Mouse (Mus musculus): ENCODE results near the gene Srek1. TPM values are rescaled to one million over a fixed set of nuclear protein-coding genes. Genes with fewer than 3 reads are reported as not detected.

The Srek1 gene
- polyA plus RNA-seq, 1 experiment, result 6.2 TPM

DNA sequence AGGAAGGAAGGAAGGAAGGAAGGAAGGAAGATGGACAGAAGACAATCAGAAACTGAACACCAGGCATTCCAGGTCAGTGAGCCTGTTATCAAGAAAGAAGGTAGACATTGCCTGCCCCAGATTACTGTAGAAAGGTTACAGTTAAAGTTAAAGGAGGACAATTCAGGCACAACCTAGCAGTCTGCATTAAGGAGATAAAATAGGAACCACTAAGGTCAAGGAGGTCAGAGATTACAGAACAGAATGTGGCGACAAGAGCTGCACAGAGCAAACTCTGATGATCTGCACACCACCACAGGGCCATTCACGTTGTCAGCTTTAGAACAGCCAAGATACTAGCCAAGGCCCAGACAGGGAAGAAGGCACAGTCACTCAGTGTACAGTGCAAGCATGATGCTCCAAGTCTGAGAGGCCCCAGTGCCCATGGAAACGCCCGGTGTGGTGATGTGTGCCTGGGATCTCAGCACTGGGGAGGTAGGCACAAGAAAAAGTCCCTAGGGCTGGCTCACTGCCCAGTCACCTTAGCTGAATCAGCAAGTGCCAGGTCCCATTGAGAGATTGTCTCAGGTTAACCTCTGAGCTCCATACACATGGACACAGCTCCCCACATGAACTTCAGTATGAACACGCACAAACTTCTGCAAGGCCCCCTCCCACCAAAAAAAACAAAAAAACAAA lies 38.9 kb downstream of the Srek1 start:
- WGBS, result 84% methylated on average over 5 of the region's 5 CpGs
- DNase-seq (ENCODE audit: low read depth, low spot score), result no peak

DNA sequence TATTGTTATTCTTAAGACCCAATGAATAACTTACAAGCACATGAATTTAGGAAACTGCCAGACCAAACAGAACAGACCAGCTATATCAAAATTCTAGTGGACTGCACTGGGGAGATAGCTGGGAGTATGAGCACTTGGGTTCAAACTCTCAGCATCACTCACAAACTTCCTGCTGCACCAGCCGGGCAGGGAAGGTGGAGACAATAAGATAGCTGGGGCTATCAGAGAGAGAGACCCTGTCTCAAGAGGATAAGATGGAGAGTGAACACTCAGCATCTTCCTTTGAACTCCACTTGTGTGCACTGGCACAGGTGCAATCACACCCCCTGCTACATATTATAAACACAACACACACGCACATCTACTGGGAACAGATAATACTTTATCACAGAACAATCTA lies 47.5 kb downstream of the Srek1 start:
- WGBS, result 80% methylated on average over 2 of the region's 2 CpGs
- no peak for DNase-seq (ENCODE audit: low read depth, low spot score)

DNA sequence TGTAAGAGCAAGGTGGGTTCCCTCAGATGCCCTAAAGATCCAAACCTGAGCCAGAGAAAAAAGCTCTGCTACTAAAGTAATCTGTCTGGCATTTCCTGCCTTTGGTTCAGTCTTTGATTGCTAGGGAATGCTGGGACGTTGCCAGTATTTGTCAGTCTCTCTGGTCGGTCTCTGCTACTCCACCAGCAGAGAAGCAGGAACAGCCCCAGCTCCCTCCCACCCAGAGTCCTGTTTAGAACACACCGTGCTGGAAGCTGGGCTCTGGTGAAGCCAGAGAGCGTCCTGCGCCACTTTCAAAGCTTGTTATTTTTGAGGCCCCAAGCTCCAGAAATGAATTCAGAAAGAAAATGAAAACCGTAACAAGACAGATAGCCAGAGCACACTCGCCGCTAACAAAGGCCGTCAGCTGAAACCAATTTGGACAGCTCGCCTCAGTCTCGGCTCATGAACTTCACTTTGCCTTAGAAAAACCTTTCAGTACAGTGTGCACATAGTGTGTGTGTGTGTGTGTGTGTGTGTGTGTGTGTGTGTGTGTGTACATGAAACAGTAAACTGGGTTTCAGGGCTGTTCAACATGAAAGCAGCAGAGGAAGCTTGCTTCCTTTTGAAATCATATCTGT lies 62.9 kb downstream of the Srek1 start:
- DNase-seq (ENCODE audit: low read depth, low spot score), result no peak
- WGBS, result 64% methylated on average over 11 of the region's 11 CpGs

DNA sequence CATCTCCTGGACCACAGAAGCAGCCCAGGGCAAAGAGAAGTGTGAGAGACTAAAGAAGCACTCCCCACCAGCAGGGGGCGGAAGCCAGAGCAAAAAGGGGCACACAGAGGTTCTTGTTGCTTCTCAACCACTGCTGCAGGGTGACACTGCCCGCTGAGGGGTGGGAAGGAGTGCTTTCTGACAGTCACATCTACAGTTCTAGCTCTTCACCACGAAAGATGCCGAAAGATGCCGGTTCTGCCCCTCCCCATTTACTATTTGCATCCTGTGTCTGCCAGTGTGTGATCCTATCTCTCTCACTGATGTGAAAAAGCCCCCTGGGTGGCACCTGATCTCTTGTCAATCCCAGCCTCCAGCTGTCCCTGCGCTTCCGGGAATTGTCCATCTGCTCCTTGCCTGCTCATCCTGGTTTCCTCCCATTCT lies 64.0 kb downstream of the Srek1 start:
- no peak for DNase-seq (ENCODE audit: low read depth, low spot score)
- WGBS, result 64% methylated on average over 7 of the region's 7 CpGs

DNA sequence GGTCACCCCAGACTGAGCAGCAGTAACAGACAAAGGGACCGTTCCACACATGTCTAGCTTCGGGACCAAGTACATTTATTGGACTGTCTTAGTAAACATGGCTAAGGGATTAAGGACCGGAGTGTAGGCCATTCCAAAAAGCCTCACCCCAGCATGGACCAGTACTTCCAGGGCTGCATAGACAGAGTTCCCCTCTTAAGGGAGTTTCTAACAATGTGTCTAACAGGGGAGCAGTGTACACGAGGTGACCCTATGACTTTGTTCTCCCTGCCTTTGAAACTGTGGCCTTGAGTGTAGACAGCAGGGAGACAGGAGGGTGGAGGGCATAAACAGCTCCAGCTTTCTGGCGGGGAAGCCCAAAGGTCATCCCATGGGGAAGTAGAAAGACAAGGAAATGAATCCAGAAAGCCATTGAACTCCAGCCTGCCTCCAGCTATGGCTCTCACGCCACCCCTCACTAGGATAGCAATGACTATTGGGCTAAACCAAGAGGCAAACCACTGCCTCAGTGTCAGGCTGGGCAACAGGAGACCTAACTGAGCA lies 68.9 kb downstream of the Srek1 start:
- 30% methylated on average over 6 of the region's 6 CpGs for WGBS
- DNase-seq (ENCODE audit: low read depth, low spot score), result peak; percentile 36

DNA sequence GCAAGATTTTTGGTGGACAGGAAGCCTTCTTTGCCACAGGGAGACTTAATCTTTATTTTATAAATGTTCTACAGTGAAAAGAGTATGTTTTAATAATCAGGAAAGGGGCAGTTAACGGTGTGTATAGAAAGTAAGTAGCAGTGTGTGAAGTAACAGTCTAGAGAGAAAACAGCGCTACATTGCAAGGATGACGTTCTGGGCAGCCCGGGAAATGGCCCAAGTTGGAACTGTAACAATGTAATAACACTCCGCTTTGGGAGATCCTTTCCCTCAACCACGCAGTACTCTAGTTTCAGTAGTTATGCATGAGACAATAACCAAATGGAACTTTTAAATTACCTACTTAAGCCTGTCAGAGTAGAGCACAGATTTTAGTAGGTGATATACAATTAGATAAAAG lies 70.6 kb downstream of the Srek1 start:
- WGBS, result 61% methylated on average over 6 of the region's 6 CpGs
- DNase-seq (ENCODE audit: low read depth, low spot score), result no peak

DNA sequence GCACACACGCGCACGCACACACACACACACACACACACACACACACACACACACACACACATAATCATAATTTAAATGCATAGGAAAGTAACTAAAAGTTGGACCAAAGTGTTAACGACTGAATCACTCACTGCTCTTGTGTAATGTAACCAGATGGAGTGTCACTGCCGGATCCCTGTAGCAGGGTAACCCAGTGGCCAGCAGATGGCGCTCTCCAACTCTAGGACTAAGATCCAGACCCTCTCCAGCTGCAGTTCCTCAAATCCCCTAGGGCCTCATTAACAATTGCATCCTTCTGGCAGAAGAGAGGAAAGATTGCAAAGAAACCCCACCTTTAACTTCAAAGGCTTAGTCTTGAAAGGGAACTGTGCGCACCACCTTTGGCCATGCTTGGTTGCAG lies 71.0 kb downstream of the Srek1 start:
- DNase-seq (ENCODE audit: low read depth, low spot score), result no peak

DNA sequence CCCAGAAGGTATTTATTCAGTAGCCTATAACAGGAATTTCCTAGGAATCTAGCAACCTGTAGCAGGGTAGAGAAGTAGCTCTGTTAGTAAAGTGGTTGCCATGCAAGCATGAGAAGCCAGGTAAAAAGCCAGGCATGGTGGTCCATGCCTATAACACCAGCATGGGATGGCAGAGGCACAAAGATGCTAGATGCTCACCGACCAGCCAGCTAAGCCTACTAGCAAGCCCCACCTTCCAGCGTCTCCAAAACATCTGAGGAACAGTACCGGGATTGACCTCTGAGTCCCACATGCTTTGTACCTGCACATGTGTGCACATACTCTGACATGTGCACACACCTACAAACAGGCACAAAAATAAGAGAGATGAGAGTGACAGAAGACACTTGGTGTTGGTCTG lies 72.1 kb downstream of the Srek1 start:
- WGBS, result 90% methylated on average over 3 of the region's 3 CpGs

More for the DNA sequence above, 71.0 kb downstream of the Srek1 start:
- 46% methylated on average over 7 of the region's 7 CpGs for WGBS

DNA sequence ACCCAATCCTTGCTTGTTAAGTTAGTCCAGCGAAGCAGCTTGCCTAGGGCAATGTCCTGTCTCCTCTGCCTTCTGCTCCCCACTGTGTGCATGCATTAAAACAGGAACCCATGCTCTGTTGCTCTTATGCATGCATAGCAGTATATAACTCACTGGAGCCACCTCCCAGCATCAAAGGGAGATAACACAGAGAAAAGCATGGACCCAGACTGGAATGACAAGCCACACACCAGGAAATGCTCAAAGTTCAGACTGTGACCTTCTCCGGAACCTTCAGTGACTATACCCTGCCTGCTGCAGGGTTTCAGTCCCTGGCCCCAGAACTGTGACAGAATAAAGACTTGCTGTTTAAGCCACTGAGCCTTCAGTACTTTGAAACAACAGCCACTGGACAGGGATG lies 73.7 kb downstream of the Srek1 start:
- WGBS, result 56% methylated on average over 2 of the region's 2 CpGs
- no peak for DNase-seq (ENCODE audit: low read depth, low spot score)

More for the DNA sequence above, 72.1 kb downstream of the Srek1 start:
- DNase-seq (ENCODE audit: low read depth, low spot score), result no peak

DNA sequence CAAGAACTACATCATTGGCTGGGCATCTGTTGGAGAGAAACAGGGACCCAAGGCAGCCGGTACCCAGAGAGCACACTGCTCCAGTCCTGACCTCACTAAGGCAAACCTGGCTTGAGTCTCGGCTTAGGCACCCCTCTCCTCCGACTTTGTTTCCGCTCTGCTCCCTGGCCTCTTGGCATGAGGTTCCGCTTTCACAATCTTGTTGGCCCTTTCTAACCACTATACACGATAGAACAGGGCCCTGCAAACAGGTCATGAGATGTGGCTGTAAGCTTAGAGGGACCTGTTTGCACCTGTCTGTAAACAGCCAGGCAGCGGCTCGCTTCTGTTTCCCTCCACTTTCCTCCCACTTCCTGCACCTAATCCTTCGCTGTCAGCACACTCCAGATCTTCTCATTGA lies 76.4 kb downstream of the Srek1 start:
- 62% methylated on average over 9 of the region's 9 CpGs for WGBS
- no peak for DNase-seq (ENCODE audit: low read depth, low spot score)

DNA sequence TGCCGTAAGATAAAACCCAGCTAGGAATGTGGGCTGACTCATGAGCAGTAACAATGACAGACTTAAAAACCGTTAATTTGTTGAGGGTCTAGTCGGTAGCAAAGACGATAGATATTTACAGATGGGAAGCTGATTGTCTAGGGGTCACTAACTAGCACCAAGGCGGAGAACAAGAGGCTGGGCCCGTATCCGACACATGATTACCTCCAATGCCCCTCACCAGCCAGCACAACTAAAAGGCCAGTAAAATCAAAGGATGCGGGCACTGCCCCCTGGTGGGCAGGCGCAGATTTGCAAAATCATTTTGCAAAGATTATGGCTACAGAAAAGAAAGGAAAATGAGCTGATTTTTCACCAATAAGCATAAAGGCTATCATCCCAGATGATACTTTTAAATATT lies 78.2 kb downstream of the Srek1 start:
- no peak for DNase-seq (ENCODE audit: low read depth, low spot score)
- 47% methylated on average over 9 of the region's 9 CpGs for WGBS

DNA sequence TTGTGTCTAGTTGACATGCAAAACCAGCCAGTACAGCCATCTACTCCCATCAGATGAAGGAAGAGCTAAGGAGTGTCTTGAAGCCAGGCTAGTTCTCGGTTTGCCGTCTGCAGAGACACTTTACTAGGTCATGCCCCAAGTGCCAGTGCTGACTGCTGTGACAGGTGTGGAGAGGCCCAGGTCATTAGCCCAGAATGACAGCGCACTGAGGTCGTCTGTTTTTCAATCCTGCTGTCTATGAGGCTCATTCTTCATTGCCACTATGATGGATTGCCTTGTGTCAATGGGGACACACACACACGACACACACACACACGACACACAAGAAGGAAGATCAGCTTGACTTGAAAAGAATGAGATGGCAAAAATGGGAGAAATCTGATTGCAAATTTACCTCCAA lies 79.0 kb downstream of the Srek1 start:
- no peak for DNase-seq (ENCODE audit: low read depth, low spot score)
- WGBS, result 77% methylated on average over 6 of the region's 6 CpGs

Other genes with a start within 250 kb of the Srek1 start
- 18.0 and 26.5 TPM in 2 replicates for gene Erbin, start 145.9 kb upstream of the Srek1 start, polyA plus RNA-seq (2012; rRNA removed)

All from large intestine, adult 2 months (tissue).